Mouse (Mus musculus): Measurements from ENCODE around the gene Fezf1. TPM values are rescaled to one million over a fixed set of nuclear protein-coding genes. Genes with fewer than 3 reads are reported as not detected.

The Fezf1 gene
- total and polyA plus RNA-seq, 3 experiments = not detected

DNA sequence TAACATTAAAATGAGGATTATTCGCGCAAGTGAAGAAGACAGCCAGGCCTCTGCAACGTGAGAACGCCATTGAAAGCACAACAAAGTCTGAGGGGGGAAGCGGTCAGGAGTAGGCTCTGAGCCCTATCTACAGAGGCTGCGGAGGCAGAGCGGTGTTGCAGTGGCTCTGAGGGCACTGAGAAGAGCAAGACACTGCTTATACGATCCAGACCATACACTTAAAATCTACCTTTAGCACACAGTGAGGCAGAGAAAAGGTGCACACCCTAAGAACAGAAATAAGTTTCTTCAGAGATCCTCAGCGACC, 33.3 kb upstream of the Fezf1 start:
- Histone ChIP-seq H3K9me3 (replicated peaks; ENCODE audit: insufficient read depth, low read length) (no peaks in the 10 kb centered on the region), H3K4me1 (ENCODE audit: control insufficient read depth in 1 of 2, insufficient read depth in 2 of 2, low read length in 2 of 2) (no peaks in the 10 kb centered on the region), H3K9ac (ENCODE audit: control insufficient read depth, low read depth, low read length, poor library complexity, severe bottlenecking) (no peak overlapping the region), H3K79me2 (ENCODE audit: control insufficient read depth, insufficient read depth, low read length, poor library complexity) (no peaks in the 10 kb centered on the region), H3K36me3 (ENCODE audit: control insufficient read depth in 1 of 2, insufficient read depth in 2 of 2, low read length in 2 of 2) (no peaks in the 10 kb centered on the region), H3K27ac (ENCODE audit: control insufficient read depth, low read depth, low read length) (no peak overlapping the region), H3K4me3 (ENCODE audit: control insufficient read depth in 1 of 2, insufficient read depth in 1 of 2, low read depth in 2 of 2, low read length in 2 of 2) (no peak overlapping the region), H3K27me3 (ENCODE audit: control insufficient read depth in 1 of 2, insufficient read depth in 2 of 2, low read length in 2 of 2) (no peaks in the 10 kb centered on the region)
- no peak for TF ChIP-seq SIN3A (IDR thresholded peaks at IDR 0.05; ENCODE audit: low read length)
- no peak for TF ChIP-seq TCF12 (IDR thresholded peaks at IDR 0.05; ENCODE audit: low read depth, low read length)
- TF ChIP-seq SMC3 (IDR thresholded peaks at IDR 0.05; ENCODE audit: low read depth, low read length) = no peak
- no peak for TF ChIP-seq TBP (IDR thresholded peaks at IDR 0.05; ENCODE audit: low read depth, low read length)
- TF ChIP-seq HCFC1 (IDR thresholded peaks at IDR 0.05; ENCODE audit: low read depth, low read length) = no peak
- no peak for TF ChIP-seq CHD2 (IDR thresholded peaks at IDR 0.05; ENCODE audit: low read length)
- no peak for TF ChIP-seq RCOR1 (IDR thresholded peaks at IDR 0.05; ENCODE audit: low read depth, low read length)
- TF ChIP-seq ZMIZ1 (IDR thresholded peaks at IDR 0.05; ENCODE audit: low read depth, low read length) = no peak
- TF ChIP-seq USF2 (IDR thresholded peaks at IDR 0.05; ENCODE audit: borderline replicate concordance in 1 of 2, insufficient read depth in 1 of 2, low read depth in 1 of 2, low read length in 2 of 2) = no peak
- TF ChIP-seq USF1 (IDR thresholded peaks at IDR 0.05; ENCODE audit: low read depth, low read length) = no peak
- no peak for TF ChIP-seq MAZ (IDR thresholded peaks at IDR 0.05; ENCODE audit: low read depth, low read length)
- no peak for TF ChIP-seq MYB (IDR thresholded peaks at IDR 0.05; ENCODE audit: low read depth, low read length)
- TF ChIP-seq MYC (IDR thresholded peaks at IDR 0.05; ENCODE audit: low read depth, low read length) = no peak
- TF ChIP-seq MXI1 (IDR thresholded peaks at IDR 0.05; ENCODE audit: low read depth, low read length) = no peak
- TF ChIP-seq NELFE (IDR thresholded peaks at IDR 0.05; ENCODE audit: low read depth, low read length) = no peak
- no peak for TF ChIP-seq TAL1 (IDR thresholded peaks at IDR 0.05; ENCODE audit: low read length)
- TF ChIP-seq E2F4 (IDR thresholded peaks at IDR 0.05; ENCODE audit: borderline replicate concordance, low read depth, low read length) = no peak
- TF ChIP-seq POLR2AphosphoS5 (IDR thresholded peaks at IDR 0.05; ENCODE audit: borderline replicate concordance, low read depth, low read length) = no peak
- DNase-seq (ENCODE audit: low read depth, low spot score) = no peak

DNA sequence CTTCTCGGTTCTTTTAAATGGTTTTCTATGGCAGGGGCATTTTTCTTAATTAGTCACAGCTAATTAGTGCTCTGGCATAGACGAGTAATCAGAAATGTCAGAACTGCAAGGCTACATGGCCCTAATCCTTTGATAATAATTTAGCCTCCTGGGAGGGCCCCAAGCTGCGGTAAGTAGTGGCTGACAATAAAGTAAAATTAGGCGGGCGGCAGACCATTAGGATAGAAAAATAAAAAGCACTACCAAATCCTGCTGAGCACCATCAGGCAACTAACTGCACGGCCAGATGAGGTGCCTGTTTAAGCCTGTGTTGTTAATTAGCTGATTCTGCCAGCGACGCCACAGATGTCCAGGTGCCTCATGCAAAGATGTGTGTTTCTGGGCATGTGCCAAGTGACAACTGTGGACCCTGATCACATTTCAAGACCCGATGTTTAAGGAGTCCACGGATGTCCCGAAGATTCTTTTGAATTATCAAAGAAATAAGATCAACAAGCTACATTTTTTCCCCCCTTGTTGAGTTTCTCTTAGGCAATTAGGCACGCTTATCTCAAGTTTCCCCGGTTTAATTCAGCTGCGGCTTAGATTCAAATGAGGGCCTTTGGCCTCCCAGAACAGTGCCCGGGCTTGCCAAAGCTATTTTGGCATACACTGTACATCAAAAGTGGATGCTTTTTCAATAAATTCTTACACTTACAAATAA, 32.8 kb upstream of the Fezf1 start:
- no peak overlapping the region for H3K9ac ChIP-seq (ENCODE audit: control insufficient read depth, low read depth, low read length, poor library complexity, severe bottlenecking)
- H3K4me3 ChIP-seq (ENCODE audit: control insufficient read depth in 1 of 2, insufficient read depth in 1 of 2, low read depth in 2 of 2, low read length in 2 of 2) = no peak overlapping the region

More for the DNA sequence above, 32.8 kb upstream of the Fezf1 start:
- Histone ChIP-seq H3K79me2 (ENCODE audit: control insufficient read depth, insufficient read depth, low read length, poor library complexity) (no peaks in the 10 kb centered on the region), H3K9me3 (replicated peaks; ENCODE audit: insufficient read depth, low read length) (no peaks in the 10 kb centered on the region), H3K27ac (ENCODE audit: control insufficient read depth, low read depth, low read length) (no peak overlapping the region), H3K27me3 (ENCODE audit: control insufficient read depth in 1 of 2, insufficient read depth in 2 of 2, low read length in 2 of 2) (no peaks in the 10 kb centered on the region), H3K36me3 (ENCODE audit: control insufficient read depth in 1 of 2, insufficient read depth in 2 of 2, low read length in 2 of 2) (no peaks in the 10 kb centered on the region), H3K4me1 (ENCODE audit: control insufficient read depth in 1 of 2, insufficient read depth in 2 of 2, low read length in 2 of 2) (no peaks in the 10 kb centered on the region)
- TF ChIP-seq ETS1 (IDR thresholded peaks at IDR 0.05; ENCODE audit: low read depth, low read length) = no peak
- TF ChIP-seq RCOR1 (IDR thresholded peaks at IDR 0.05; ENCODE audit: low read depth, low read length) = no peak
- TF ChIP-seq MAX (IDR thresholded peaks at IDR 0.05; ENCODE audit: low read length) = no peak
- no peak for TF ChIP-seq GABPA (IDR thresholded peaks at IDR 0.05; ENCODE audit: low read depth, low read length)
- TF ChIP-seq USF1 (IDR thresholded peaks at IDR 0.05; ENCODE audit: low read depth, low read length) = no peak
- TF ChIP-seq NELFE (IDR thresholded peaks at IDR 0.05; ENCODE audit: low read depth, low read length) = no peak
- no peak for TF ChIP-seq MYB (IDR thresholded peaks at IDR 0.05; ENCODE audit: low read depth, low read length)
- no peak for TF ChIP-seq MYC (IDR thresholded peaks at IDR 0.05; ENCODE audit: low read depth, low read length)
- TF ChIP-seq MAZ (IDR thresholded peaks at IDR 0.05; ENCODE audit: low read depth, low read length) = no peak
- no peak for TF ChIP-seq RAD21 (IDR thresholded peaks at IDR 0.05; ENCODE audit: low read depth, low read length)
- no peak for TF ChIP-seq MAFK (IDR thresholded peaks at IDR 0.05; ENCODE audit: borderline replicate concordance, low read depth, low read length)
- TF ChIP-seq USF2 (IDR thresholded peaks at IDR 0.05; ENCODE audit: borderline replicate concordance in 1 of 2, insufficient read depth in 1 of 2, low read depth in 1 of 2, low read length in 2 of 2) = no peak
- TF ChIP-seq ZC3H11A (IDR thresholded peaks at IDR 0.05; ENCODE audit: low read depth, low read length) = no peak
- TF ChIP-seq MXI1 (IDR thresholded peaks at IDR 0.05; ENCODE audit: low read depth, low read length) = no peak
- TF ChIP-seq SIN3A (IDR thresholded peaks at IDR 0.05; ENCODE audit: low read length) = no peak
- TF ChIP-seq E2F4 (IDR thresholded peaks at IDR 0.05; ENCODE audit: borderline replicate concordance, low read depth, low read length) = no peak
- DNase-seq (ENCODE audit: low read depth, low spot score) = no peak
